Mouse (Mus musculus) liver, postnatal 0 days (tissue): ENCODE data around the gene Gramd1a.

Source experiments
- CTCF ChIP-seq: sonication (generic); IDR thresholded peaks from 2 replicates; pipeline ENCODE4 v1.5.1; 2016; ENCODE audit warnings: antibody characterized with exemption, low read depth
- EP300 ChIP-seq: IDR thresholded peaks from 2 replicates; pipeline ENCODE4 v1.6.1; 2016; ENCODE audit warnings: antibody characterized with exemption, low read depth, mild to moderate bottlenecking

DNA sequence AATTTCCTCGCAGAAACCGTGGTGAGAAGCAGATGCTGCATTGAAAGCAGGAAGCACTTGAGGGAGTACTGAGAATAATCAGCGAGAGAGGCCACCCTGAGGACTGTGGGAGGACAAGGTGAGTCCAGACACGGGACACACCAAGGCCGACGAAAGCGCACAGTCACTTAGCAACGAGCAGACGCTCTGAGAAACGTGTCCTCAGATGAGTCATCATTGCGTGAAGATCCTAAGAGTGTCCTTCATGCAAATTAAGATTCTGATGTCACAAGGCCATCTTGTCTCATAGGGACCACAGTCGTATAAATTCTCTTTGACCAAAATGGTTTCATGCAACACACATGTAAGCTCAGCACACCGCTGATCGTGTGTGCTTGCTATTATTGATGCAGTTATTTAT, 54.9 kb downstream of the Gramd1a start:
- TF ChIP-seq CTCF (no peak), EP300 (no peak)
